Mouse (Mus musculus): ENCODE measurements around the gene Urb2. TPM values are rescaled to one million over a fixed set of nuclear protein-coding genes. Genes with fewer than 3 reads are reported as not detected.

The Urb2 gene
- polyA plus RNA-seq, 1 experiment from 2014 or later = 8.4 TPM

- Histone ChIP-seq H3K27ac (replicated peaks) (0 out of 2 replicates have a peak overlapping the region, but pooled peaks have one; percentile 6), H3K9me3 (no peaks in the 10 kb centered on the region), H3K27me3 (replicated peaks; ENCODE audit: low read depth, poor library complexity, severe bottlenecking) (no peaks in the 10 kb centered on the region), H3K4me3 (no peak overlapping the region), H3K4me1 (peaks cover 19% of the 10 kb centered on the region), H3K36me3 (replicated peaks) (no peaks in the 10 kb centered on the region)
- 83% methylated on average over 7 of the region's 7 CpGs for WGBS
- no peak for DNase-seq (ENCODE audit: low spot score)
These were observed 62.3 kb downstream of the Urb2 start for GRCm38 (mm10) chr8:124083611-124084010.

GRCm38 (mm10) chr8:124085668-124086067, 64.4 kb downstream of the Urb2 start:
- H3K27me3 ChIP-seq (replicated peaks; ENCODE audit: low read depth, poor library complexity, severe bottlenecking) = no peaks in the 10 kb centered on the region
- peaks cover 13% of the 10 kb centered on the region for H3K4me1 ChIP-seq
- no peak overlapping the region for H3K27ac ChIP-seq (replicated peaks)
- H3K9me3 ChIP-seq = no peaks in the 10 kb centered on the region
- H3K4me3 ChIP-seq = no peak overlapping the region
- no peak for DNase-seq (ENCODE audit: low spot score)
- H3K36me3 ChIP-seq (replicated peaks) = no peaks in the 10 kb centered on the region
- 75% methylated on average over 4 of the region's 4 CpGs for WGBS

- peak overlapping the region; percentile 54; the same call in 1 of the 2 replicates for H3K27ac ChIP-seq (replicated peaks)
- 0 out of 2 replicates have a peak, but pooled peaks cover 3% of the 10 kb centered on the region for H3K9me3 ChIP-seq
- no peak for DNase-seq (ENCODE audit: low spot score)
- H3K4me3 ChIP-seq = no peak overlapping the region
- H3K4me1 ChIP-seq = peaks cover 9% of the 10 kb centered on the region
- H3K36me3 ChIP-seq (replicated peaks) = no peaks in the 10 kb centered on the region
- no peaks in the 10 kb centered on the region for H3K27me3 ChIP-seq (replicated peaks; ENCODE audit: low read depth, poor library complexity, severe bottlenecking)
- 38% methylated on average over 11 of the region's 11 CpGs for WGBS
These were observed 66.8 kb downstream of the Urb2 start for GRCm38 (mm10) chr8:124088092-124088613.

GRCm38 (mm10) chr8:124089016-124089415, 67.7 kb downstream of the Urb2 start:
- no peak overlapping the region for H3K27ac ChIP-seq (replicated peaks)
- no peak for DNase-seq (ENCODE audit: low spot score)
- H3K36me3 ChIP-seq (replicated peaks) = no peaks in the 10 kb centered on the region
- no peaks in the 10 kb centered on the region for H3K27me3 ChIP-seq (replicated peaks; ENCODE audit: low read depth, poor library complexity, severe bottlenecking)
- WGBS = 79% methylated on average over 5 of the region's 5 CpGs
- peaks cover 9% of the 10 kb centered on the region for H3K4me1 ChIP-seq
- 0 out of 2 replicates have a peak, but pooled peaks cover 3% of the 10 kb centered on the region for H3K9me3 ChIP-seq
- no peak overlapping the region for H3K4me3 ChIP-seq

GRCm38 (mm10) chr8:124090473-124090872, 69.2 kb downstream of the Urb2 start:
- H3K27ac ChIP-seq (replicated peaks) = no peak overlapping the region
- no peak for DNase-seq (ENCODE audit: low spot score)
- H3K4me1 ChIP-seq = peaks cover 9% of the 10 kb centered on the region
- 0 out of 2 replicates have a peak, but pooled peaks cover 3% of the 10 kb centered on the region for H3K9me3 ChIP-seq
- no peak overlapping the region for H3K4me3 ChIP-seq
- WGBS = 93% methylated on average over 5 of the region's 5 CpGs
- no peaks in the 10 kb centered on the region for H3K27me3 ChIP-seq (replicated peaks; ENCODE audit: low read depth, poor library complexity, severe bottlenecking)
- no peaks in the 10 kb centered on the region for H3K36me3 ChIP-seq (replicated peaks)

MicroRNAs encoded within 50 kb of the gene (microRNA counts, 519-probe panel; counts per million panel counts)
- 188 counts per million, percentile 57 among the panel's probes with 10 or more counts for microRNA mmu-miR-1967

Small RNA genes within 50 kb of the gene (microRNA-seq; reads per million reads assigned to microRNA genes)
- not detected for gene Mir1967

Other genes with a start within 250 kb of the Urb2 start
- gene Rab4a, start 215.5 kb upstream of the Urb2 start, polyA plus RNA-seq (2016; fragmentation: Nextera tagmentation; extraction: Ambion mirVana) = 56.8 and 58.0 TPM in 2 replicates
- 5.4 and 5.6 TPM in 2 replicates for gene Ccsap, start 161.3 kb upstream of the Urb2 start, polyA plus RNA-seq (2016; fragmentation: Nextera tagmentation; extraction: Ambion mirVana)
- gene Acta1, start 126.8 kb upstream of the Urb2 start, polyA plus RNA-seq (2016; fragmentation: Nextera tagmentation; extraction: Ambion mirVana) = 0.80 and 1.3 TPM in 2 replicates
- gene Nup133, start 72.2 kb upstream of the Urb2 start, polyA plus RNA-seq (2016; fragmentation: Nextera tagmentation; extraction: Ambion mirVana) = 54.2 and 60.6 TPM in 2 replicates
- gene Abcb10, start 38.4 kb upstream of the Urb2 start, polyA plus RNA-seq (2016; fragmentation: Nextera tagmentation; extraction: Ambion mirVana) = 17.3 and 19.2 TPM in 2 replicates
- gene Taf5l, start 111 bp upstream of the Urb2 start, polyA plus RNA-seq (2016; fragmentation: Nextera tagmentation; extraction: Ambion mirVana) = 46.4 and 46.7 TPM in 2 replicates
- gene Galnt2, start 209.9 kb downstream of the Urb2 start, polyA plus RNA-seq (2016; fragmentation: Nextera tagmentation; extraction: Ambion mirVana) = 34.8 and 42.2 TPM in 2 replicates

All from embryonic facial prominence, embryonic 10.5 days (tissue).